Mouse (Mus musculus) splenic B cell, adult 2 months (primary cell): Measurements from ENCODE around the gene Klhl7.

ENCODE experiments used
- DNase-seq: peaks from one replicate; pipeline ENCODE4 v3.0.0-alpha.2; 2011; ENCODE audit warnings: low read depth, low spot score
- H3K27me3 ChIP-seq: 2 replicates; pipeline ENCODE4 v1.6.1; 2012; ENCODE audit warnings: mild to moderate bottlenecking, low read length, moderate library complexity, mixed read lengths; ENCODE audit not compliant: control insufficient read depth, poor library complexity, insufficient read depth, severe bottlenecking
- H3K36me3 ChIP-seq: 2 replicates; pipeline ENCODE4 v1.6.1; 2012; ENCODE audit warnings: mild to moderate bottlenecking, low read length, moderate library complexity, mixed read lengths; ENCODE audit not compliant: control insufficient read depth, poor library complexity, insufficient read depth, severe bottlenecking

Gene Klhl7

DNA sequence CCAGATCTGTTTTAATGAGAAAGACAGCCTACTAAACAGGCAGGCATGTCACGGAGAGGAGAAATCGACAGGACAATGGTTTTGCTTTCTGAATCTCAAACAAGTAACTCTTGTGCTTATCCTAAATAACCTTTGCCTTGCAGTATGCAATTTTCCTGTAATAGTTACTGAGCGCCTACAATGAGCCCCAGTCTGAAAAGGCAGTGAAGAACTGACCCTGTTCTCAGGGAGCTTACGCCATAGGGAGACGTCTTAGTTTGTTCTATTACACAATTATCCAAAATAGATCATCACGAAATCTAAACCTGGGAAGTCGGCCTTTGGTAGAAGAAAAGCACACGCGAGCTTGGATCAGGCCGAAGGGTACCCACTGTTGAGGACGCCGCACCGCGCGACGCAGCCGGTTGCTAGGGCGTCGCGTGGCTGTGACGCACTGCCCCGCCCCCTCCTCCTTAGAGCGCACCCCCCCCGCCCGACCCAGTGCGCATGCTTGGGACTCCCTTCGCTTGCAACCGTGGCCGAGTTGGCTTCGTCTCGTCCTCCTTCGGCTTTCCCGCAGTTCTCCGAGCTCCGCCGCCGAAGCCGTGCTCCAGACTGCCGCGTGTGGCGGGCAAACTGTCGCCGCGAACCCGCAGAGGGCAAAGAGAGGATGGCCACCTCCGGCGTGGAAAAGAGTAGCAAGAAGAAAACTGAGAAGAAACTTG lies at the start of gene Klhl7:
Gene Klhl7, plus strand, starts transcription at position 500 of the 704 bp plus-strand sequence.
- DNase-seq, result peak; percentile 91

DNA sequence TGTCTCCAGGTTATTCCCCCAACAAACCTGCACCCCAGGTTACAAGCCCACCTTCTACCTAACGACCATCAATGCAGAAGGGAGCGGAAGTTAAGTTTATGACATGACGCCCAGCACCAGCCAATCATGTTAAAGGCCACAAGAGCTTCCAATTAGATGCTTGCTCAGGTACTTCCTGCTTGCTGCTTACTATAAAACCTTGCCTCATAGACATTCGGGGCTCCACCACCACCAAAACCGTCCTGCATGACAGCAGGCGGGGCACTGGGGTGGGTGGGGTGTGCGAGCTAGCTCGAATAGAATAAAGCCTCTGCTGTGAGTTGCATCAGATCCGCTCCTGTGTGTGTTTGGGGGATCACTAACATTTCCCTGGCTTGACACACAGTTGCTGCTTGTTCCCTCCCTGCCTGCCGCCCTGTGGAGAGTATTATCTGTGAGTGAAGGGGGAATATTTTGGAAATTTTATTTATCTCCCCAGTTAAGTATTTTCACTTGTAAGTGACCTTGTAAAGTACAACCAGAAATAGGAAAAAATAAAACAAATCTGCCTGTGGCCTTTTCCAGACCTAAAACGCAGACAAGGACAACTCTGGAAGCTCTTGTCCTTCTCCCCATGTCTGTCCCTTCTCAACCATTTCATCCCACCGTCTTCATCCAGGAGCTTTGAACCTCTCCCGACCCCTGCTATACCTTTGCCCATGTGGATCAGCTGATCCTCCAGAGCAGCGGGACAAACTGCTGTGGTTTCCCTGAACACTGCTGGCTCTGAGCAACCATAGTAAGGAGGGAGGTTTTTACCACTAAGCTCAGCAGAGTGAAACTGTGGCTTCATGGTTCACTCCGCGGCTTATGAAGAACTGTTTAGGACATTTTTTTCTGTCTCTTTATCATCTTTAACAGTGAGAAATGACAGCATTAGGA lies 48.4 kb upstream of the Klhl7 start:
- Histone ChIP-seq H3K36me3 (no peaks in the 10 kb centered on the region), H3K27me3 (no peaks in the 10 kb centered on the region)
- DNase-seq, result no peak

More for the DNA sequence above, at the start of gene Klhl7:
- H3K36me3 ChIP-seq, result no peaks in the 10 kb centered on the region
- no peaks in the 10 kb centered on the region for H3K27me3 ChIP-seq

DNA sequence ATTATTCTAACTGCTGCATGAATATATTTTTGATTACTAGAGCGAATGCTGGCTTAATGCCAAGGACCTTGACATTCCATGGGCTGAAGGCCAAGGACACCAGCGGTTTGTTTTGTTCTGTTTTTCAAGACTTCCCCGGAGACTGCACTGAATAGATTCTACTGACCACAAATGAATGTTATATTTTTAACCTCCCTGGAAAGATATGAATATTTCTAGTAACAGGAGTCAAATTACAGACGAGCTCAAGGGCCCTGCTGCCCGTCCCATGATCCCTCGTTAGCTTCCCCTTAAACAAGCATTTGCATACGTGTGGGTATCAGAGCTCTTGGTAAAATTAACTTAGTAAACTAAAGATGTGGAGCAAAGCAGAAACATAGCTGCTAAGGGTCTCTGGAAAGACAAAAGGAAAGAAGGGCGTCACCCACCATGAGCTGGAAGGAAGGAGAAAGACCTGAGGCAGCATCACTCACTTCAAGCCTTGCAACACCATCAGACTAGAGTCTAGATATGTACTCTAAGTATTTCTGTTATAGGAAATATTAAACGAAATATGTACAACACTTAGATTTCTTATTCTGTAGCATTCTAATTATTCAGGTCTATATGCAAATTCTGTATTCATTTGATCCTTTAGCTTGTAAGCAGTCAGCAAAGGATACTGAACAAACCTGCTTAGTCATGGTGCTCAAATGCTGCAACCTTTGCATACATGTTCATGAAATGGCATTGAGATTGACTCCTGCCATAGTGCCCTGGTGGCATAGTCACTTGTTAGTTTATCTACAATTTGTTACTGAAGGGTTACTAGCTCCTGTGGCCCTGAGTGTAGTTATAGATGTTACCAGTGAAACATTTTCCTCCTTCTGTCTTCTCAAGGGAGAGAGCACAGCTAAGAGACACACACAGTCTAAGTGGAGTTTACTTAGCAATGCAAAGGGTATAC lies 46.9 kb upstream of the Klhl7 start:
- H3K27me3 ChIP-seq, result no peaks in the 10 kb centered on the region
- no peaks in the 10 kb centered on the region for H3K36me3 ChIP-seq
- DNase-seq, result no peak

DNA sequence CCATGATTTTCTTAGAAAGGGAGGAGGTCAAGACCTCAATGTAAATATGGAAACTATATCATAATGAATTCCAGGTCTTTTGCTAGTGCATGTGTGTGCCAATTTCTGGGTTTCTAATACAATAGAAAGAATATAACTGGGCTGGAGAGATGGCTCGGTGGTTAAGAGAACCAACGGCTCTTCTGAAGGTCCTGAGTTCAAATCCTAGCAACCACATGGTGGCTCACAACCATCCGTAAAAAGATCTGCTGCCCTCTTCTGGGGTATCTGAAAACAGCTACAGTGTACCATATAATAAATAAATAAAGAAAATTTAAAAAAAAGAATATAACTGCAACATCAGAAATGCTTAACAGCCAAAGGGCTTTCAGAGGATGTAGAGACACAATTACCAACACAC lies 46.0 kb upstream of the Klhl7 start:
- no peaks in the 10 kb centered on the region for H3K27me3 ChIP-seq
- no peak for DNase-seq
- no peaks in the 10 kb centered on the region for H3K36me3 ChIP-seq

DNA sequence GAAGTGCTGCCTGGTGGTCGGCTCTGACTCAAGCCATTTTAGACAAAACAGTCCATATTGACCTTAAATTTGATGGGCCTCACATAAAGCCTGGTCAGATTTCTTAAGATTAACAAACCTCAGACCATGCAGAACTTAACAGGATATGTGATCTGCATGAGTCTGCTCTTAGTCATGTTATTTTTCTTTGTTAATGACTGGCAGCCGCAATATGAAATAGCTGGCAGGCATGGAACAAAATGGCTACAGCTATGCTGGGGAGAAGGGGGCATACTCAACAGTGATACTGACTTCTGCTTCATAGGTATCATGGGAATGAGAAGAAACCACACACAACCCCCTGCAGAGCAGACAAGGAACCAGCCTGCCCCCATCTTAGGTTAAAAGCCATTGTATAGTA lies 43.5 kb upstream of the Klhl7 start:
- DNase-seq, result no peak
- Histone ChIP-seq H3K36me3 (no peaks in the 10 kb centered on the region), H3K27me3 (no peaks in the 10 kb centered on the region)

DNA sequence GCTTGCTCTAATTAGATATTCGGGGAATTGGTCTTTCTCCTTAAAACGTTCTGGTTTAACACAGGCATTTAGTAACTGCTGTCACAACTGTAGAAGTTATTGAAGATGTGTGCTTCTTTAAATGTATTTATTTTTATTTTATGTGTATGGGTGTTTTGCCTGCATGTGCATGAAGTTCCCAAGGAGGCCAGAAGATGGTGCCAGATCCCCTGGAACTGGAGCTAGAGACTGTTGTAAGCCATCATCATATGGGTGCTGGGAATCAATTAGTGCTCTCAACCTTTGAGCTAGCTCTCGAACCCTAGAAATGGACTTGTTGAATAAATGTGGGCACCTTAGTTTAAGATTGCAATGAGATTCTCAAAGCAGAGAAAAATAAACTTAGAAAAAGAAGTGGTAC lies 42.8 kb upstream of the Klhl7 start:
- H3K36me3 ChIP-seq, result no peaks in the 10 kb centered on the region
- peak; percentile 30 for DNase-seq

DNA sequence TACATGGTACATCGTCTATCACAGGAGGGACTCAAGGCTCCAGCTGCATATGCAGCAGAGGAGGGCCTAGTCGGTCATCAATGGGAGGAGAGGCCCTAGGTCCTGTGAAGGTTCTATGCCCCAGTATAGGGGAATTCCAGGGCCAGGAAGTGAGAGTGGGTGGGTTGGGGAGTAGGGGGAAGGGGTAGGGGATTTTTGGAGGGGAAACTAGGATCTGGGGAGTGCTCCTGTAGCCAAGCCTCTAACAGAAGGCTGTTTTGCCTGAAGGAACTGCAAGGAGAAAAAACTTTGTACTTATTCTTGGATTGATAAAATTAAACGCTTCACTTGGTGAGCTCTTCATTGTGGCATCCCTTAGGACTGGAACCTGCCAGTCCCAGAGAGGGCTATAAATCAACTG lies 39.5 kb upstream of the Klhl7 start:
- Histone ChIP-seq H3K27me3 (no peaks in the 10 kb centered on the region), H3K36me3 (no peaks in the 10 kb centered on the region)
- no peak for DNase-seq

More for the DNA sequence above, 42.8 kb upstream of the Klhl7 start:
- H3K27me3 ChIP-seq, result no peaks in the 10 kb centered on the region

DNA sequence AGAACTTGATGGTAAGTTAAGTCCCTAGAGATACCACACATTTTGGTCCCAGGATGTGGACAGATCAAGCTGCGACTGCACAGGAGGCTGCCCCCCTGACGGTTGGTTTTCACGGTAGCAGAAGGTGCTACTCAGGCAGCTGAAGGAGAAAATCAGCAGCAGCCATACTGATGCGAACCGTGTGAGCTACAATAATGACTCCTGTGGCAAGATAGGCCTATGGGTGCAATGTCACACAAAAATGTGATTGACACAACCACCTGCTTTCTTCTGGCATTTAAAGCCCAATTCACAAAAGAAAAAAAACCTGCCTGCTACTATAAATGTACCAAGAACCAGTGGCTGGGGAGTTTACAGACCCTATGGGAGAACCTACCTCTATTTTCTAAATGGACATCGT lies 37.4 kb upstream of the Klhl7 start:
- no peaks in the 10 kb centered on the region for H3K36me3 ChIP-seq
- DNase-seq, result no peak

DNA sequence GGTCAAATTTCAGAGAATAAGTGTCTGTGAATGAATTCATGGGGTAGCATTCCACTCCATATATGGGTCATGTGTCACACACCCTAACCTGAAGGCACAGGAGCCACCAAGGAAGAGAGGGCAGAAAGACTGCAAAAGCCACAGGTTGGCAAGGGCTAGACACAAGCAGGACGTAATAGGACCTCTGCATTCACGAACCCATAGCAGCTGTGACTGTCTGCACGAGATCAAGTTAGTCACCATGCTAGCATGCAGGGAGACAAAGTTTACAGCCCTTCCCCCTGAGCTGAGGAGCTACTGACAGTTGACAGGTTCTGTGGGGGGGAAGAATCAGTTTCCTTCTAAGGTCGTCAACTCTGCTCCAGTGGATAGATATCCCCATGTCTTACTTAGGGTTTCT lies 36.9 kb upstream of the Klhl7 start:
- H3K27me3 ChIP-seq, result no peaks in the 10 kb centered on the region
- no peak for DNase-seq
- no peaks in the 10 kb centered on the region for H3K36me3 ChIP-seq

More for the DNA sequence above, 37.4 kb upstream of the Klhl7 start:
- H3K27me3 ChIP-seq, result no peaks in the 10 kb centered on the region

DNA sequence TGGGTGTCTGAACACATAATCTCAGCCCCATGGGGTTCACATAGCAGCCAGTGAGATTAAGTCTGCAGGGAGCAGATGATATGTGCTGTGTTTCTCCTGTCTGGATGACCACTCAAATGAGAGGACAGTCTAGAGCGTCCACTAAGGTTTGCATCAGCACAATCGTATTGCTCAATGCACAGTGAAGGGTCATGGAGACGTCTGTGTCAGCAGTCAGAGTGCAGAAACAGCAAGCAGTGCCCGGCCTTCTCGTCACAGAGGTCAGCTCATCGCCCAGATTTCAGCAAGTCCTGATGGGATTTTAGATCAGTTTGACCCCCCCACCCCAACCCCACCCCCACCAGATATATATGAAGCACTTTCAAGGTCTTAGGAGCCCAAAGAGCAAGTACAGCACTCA lies 31.4 kb upstream of the Klhl7 start:
- no peaks in the 10 kb centered on the region for H3K27me3 ChIP-seq
- H3K36me3 ChIP-seq, result no peaks in the 10 kb centered on the region
- no peak for DNase-seq

DNA sequence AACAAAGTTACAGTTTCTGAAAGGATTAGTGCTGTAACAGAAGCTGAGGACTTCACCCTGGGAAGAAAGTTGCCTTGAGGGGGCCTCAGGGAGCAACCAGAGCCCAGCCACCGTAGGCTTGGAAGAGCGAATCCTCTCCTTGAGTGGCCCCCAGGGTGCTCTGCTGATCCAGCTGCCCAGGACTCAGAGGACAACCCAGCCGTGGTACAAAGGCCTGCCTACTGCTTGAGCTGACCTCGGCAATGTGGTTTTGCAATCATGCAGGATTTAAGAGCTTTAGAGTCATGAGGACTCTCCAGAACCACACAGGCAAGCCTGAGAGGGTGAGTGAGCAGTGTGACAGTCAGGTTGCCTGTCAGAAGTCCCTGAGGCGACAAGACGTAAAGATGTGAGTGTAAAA lies 28.4 kb upstream of the Klhl7 start:
- no peak for DNase-seq
- no peaks in the 10 kb centered on the region for H3K27me3 ChIP-seq
- H3K36me3 ChIP-seq, result no peaks in the 10 kb centered on the region

DNA sequence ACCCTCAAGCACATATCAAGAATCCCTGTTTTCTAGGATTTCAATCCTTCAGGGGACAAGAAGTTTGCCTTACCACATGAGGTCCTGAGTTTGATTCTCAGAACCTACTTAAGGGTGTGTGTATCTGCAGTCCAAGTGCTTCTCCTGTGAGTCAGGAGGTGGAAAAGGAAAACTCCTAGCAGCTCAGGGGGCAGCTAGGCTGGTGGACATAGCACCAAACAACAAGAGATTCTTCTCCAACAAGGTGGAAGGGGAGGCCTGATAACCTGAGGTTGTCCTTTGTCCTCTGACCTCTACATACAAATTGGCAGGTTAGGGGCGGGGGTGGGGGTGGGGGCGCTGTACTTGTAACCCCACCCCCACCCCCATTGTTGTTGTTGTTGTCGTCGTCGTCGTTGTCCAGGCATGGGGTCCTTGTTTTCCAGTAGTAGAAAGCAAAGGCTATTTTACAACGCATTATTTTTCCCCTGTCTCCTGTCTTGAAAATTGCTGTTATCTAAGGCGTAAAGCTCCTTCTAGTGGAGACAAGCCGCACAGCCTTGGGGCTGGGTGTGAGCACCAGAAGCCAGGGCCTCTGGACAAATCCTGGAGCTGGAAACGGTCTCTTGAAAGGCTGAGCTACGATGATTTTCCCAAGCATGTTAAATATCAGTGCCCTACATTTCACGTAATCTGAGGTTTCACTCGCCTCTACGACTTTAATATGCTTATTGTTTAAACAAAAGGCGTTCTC lies 23.3 kb upstream of the Klhl7 start:
- Histone ChIP-seq H3K27me3 (no peaks in the 10 kb centered on the region), H3K36me3 (no peaks in the 10 kb centered on the region)
- peak; percentile 69 for DNase-seq

DNA sequence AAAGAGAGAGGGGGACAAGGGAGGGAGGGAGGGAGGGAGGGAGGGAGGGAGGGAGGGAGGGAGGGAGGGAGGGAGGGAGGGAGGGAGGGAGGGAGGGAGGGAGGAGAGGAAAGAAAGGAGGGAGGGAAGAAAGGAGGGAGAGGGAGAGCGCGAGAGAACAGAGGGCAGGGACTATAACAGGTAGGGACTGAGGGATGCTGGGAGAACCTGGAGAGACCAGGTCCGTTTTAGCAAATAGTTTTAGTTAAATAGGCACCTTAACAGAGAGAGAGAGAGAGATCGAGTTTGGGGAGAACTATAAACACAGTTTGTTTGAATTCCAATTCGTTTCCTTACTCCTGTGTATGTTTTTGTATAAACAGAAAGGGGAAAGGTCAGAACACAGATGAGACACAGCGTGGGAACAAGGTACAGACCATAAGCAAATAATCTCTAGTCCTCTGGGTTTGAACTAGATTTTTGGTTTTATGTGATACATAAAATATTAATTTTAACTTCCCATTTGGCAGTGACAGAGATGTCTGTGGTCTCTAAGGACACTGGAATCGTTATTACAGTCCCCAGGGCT lies 22.6 kb upstream of the Klhl7 start:
- Histone ChIP-seq H3K27me3 (no peaks in the 10 kb centered on the region), H3K36me3 (no peaks in the 10 kb centered on the region)
- no peak for DNase-seq
